Mouse (Mus musculus) cerebellum, postnatal 10 days (tissue): ENCODE measurements around the gene Nrn1.

Source experiments
- DNase-seq, 2 experiments: peaks; one replicate each; pipeline ENCODE4 v3.0.0; 2021; ENCODE audit warnings: mixed read lengths in 2 of 2

The Nrn1 gene

DNA sequence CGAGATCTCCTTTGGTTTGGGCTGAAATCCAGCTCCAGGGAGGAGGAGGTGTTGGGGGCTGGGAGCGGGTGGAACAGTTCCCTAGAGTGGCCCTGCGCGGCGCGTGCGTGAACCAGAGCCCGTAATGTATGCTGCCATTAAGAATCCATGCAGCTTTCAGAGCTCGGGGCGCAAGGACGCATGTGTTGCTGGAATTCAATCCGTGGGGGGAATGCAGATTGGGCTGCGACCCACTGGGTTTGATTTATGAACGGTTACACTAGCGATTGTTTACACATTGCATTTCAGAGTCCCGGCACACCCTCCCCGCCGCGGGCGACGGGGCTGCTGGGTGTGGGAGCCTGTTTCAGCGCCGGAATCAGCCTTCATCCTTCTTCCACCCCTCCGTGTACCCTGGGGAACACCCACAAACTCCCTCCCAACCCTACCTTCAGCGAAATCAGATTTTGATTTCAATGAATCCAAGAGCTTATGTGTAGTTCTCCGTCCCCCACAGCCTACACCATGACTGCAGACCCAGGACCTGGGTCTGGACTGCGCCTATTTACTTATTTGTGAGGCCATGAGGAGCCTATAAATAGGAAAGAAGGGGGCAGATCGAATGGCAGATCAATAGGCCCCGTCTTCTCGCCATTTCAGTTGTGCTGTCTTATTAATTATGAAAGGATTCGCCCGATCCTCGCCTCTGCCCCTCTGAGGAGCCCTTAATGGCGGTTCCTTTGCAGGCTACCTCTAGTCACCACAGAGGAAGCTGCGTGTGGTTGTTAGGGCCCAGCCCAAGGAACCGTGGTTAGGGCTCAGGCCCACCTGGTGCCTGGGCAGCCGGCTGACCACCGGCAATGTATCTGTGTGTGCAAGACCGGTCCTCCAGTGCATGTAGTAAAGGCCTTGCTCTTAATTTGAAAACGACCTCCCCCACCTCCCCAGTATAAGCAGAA is 10.1 kb downstream of the Nrn1 start:
- peak; percentile 94 for DNase-seq

DNA sequence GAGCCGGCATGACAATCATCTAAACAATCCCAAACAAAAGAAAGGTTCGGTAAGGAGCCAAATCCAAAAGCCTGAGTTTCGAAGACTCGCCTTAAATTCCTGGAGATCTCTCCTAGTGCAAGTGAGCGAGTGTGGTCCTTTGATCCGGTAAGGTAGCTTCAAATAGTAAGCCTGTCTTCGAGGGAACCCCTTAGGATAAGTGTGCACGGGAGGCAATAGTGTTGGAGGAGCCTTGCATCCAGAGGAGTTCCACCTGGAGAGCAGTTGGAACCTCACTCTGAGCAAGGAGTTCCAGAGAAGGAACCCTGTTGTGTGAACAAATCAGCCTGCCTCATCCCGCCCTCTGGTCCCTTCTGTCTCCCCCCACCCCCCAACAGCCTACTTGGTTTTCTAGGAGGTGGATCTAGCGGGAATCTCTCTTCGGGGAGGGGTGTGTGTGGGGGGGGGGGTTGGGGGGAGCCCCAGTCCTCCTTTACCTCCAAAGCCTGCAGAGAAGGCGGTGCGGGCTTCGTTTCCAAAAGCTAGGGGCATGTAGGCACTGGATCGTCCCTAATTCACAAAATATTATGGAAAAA is 11.1 kb downstream of the Nrn1 start:
- DNase-seq, result peak; percentile 54

DNA sequence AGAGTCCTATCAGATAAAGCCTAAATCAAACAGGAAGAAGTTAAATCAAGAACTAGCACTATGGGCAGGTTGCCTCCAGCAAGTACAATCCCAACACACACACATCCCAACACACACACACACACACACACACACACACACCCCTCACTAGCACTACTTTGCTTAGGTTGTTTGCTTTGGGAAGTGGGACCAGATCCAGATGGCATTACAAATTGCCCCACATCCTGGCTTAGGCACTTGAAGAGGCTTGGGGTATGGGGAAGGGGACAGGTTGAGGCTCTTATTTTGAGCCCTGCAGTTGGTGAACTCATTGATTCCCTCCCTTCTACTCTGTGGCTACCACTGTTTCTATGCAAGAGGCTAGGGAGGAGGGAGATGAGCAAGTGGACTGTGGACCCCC is 12.6 kb downstream of the Nrn1 start:
- DNase-seq, result peak in 1 of 2 experiments; percentile 20

DNA sequence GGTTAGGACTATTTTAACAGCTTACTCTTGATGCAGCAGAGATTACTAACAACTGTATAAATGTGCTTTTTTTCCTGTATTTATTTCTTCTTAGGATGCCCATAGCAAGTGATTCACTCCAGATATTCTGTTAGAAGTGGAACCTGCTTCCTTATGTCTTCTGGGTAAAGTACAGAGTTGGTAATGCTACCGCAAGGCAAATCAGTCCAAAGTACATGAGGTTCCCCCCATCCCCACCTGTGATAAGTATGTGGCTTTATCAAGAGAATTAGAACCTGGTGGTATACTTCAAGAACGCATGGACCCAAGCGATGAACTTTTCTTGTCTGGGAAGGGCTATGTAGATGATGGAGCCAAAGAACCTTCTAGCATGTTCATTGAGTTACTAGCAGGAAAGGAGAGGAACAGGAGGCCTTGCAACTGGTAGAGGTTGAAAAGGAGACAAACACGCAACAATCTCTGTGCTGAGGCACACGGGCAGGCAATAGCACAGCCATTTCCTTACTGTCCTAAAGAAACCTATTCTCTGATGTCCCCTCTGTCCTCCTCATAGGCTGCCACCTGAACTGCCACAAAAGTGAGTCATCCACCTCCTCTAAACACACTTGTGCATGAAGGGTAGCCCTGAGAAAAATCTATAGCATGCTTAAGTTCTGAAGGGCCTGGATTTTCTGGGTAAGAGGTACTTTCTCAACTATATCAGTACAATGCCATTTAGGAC is 14.5 kb downstream of the Nrn1 start:
- DNase-seq, result no peak

DNA sequence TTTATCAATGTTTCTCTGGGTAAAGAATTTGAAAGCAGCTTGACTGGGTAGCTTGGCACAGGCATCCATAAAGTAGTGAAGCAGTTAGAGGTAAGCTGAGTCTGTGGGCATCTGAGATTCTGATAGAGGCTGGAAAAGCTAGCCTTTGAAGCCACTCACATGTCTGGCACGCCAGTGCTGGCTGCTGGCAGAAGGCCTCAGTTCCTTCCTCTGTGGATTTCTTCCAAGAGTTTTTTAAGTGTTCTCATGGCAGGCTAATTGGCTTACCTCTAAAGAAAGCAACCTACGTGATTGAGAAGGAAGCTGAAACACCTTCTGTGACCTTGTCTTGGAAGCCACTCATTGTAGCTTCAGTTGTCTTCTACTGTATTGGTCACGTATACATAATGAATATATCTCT is 17.6 kb downstream of the Nrn1 start:
- DNase-seq, result peak; percentile 57 to 62

DNA sequence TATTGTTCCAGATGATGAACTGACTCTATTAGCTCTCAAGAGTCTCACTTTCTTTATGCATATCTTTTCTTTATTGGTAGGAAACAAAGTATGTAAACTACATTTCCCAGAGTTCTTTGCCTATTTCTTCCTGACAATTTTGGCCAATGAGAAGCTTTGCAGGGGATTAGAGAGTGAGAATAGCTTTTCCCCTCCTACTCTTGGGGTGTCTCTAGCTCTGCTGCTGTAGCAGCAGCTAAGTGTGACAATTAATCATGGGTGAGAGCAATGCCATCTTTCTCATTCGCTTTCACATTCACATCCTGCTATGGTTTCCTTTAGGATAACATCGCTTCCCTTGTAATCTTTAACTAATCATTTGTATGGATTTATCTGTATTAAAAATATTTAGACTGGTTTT is 18.2 kb downstream of the Nrn1 start:
- peak in 1 of 2 experiments; percentile 6 for DNase-seq

DNA sequence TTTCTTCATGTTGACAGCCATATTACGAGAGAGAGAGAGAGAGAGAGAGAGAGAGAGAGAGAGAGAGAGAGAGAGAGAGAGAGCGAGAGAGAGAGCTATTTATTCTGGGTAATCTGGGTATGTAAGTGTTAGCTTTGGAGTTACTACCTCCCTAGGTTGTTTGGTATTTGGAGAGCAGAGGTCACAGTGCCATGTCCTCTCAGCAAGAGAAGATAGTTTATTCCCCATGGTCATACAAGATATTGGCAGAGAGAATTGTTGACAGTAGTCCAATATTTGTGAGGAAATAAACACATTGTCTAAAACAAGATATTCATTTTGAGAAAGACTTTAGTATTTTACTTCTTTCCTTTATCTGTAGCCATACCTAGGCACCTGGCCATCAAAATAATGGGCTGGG is 20.8 kb downstream of the Nrn1 start:
- no peak for DNase-seq

DNA sequence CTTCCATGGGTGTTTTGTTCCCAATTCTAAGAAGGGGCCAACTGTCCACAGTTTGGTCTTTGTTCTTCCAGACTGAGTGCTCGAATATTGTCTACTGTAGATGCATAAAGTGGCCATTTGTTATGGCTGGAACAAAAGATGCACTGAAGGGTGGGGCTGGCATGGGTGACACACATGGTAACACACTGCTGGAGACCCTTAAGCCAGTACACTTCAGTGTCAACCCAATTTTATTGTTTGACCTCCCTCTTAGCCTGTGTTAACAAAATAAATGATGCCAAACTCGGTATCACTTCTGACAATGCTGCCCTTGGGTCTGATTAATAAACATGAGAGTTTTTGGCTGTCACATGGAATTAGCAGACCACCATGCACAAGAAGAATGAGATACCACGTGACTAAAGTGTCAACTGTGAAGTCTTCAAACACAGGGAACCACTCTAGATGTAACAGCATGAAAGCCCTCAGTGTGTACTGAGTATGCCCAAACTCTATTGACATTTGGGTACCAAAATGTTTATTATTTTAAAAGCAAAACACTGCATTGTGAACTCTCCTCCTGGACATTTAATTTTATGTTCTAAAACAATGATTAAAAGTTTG is 27.7 kb downstream of the Nrn1 start:
- no peak for DNase-seq

DNA sequence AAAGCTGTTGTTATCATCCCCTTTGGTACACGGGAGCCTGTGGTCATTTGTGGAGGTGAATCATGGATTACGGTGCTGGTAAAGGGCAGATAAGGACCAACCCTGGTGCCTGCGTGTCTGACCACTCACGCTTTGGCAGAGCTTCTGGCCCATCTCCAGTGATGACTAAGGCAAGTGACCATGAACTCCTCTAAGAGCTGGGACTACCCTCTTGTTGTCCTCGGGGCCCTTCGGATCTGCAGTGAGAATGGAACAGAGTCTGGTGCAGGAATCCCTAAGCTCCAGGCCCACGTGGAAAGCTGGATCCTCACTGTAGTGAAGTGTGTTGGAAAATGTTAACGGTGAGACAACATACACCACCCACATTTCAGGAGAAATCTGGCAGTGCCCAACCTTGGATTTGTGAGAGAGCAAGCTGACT is 38.6 kb downstream of the Nrn1 start:
- DNase-seq, result peak; percentile 63 to 72

DNA sequence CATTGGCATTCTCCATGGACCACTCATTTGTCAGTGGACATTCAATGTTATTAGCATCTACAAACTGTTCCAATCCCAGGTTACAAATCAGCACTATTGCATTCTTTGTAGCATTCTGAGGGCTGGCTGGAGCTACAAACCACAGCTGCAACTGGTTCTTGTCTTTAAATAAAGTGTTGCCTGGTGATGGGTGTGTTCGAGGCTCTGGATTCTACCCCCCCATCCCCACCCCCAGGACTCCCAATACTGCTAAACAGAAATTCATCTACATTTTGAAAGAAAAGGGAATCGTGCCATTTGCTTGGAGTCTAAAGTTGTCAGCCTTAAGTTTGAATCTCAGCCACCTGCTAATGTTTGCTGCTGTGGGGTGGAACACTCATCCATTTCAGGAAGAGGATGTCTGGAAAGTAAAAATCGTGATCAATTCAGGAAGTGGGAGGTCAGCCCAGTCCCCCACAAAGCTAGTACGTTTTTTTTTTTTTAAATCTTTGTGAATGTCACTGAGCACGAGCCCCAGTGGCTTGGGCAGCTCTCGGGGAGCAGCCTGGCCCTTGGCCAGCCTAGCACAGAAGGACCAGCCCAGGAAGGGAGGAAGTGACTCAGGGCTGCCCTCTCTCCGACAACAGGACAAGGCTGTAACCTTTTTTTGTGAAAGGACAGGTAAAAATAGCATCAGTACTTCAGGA is 39.3 kb downstream of the Nrn1 start:
- peak; percentile 64 to 71 for DNase-seq

DNA sequence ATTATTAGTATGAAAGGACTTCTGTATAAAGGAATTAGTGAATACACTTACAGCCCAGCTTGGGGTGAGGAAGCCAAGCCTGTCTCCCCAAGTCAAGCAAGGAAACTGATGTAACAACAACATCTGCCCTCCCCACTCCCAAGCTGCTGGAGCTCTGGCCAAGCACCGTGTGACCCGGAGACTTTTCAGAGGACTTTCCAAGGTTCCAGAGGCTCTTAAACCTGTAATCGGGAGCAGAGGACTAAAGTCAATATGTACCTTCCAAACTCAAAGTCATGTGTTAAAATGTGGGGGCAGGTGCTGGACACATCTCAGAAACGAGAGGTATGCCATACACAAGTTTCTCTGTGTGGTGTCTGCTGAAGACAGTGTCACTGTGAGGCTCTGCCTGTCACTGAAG is 51.4 kb downstream of the Nrn1 start:
- DNase-seq, result no peak

DNA sequence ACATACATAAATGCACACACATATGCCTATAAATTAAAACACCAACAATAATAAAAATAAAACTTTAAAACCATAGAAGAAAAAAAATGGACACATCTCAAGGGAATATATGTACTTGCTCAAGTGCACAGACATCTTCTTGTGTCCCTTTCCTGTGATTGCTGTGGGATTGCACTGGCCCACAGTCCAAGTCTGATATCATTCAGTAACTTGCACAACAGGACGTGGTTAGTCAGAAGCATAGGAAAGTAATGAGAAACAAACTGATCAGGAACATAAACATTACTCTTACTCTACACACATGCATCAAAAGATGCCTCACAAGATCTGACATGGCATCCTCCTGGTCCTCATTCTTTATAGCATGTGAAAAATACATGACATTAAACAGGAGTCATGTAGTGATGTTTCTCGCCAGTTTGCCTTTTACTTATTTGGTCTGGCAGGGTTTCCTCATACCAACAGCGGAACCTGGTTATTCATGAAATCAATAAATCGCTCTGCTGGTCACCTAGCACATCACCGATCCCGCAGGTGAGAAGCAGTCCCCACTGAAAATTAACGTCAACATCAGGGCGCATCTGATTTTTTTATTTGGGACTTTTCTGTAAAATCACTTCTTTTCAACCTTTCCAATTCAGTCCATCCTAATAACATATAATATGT is 54.1 kb downstream of the Nrn1 start:
- DNase-seq, result no peak

DNA sequence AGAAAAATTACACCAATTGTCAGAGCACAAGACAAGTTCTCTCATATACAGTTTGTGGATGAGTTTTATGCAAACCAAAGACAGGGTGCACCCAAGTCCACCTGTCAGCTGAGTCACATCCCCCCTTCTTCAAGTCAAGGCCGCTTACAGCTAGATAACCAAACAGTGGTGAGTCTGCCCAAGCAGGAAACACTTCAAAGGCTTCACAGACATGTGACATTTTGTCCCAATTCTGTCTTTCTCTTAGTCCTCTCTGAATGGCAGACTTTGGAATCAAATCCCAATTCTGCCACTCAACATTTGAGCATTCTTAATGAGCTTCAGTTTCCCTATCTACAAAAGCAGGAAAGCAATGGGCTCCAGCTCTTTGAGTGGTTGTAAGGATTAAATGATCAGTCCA is 55.6 kb downstream of the Nrn1 start:
- no peak for DNase-seq
